Mouse (Mus musculus) ES-Bruce4 (cell line): ENCODE measurements around the gene Slc22a6.

Experiments
- CTCF ChIP-seq: IDR thresholded peaks from one replicate; pipeline ENCODE4 v1.8.1; 2011; ENCODE audit warnings: low read depth, low read length
- EP300 ChIP-seq: IDR thresholded peaks from 2 replicates; pipeline ENCODE4 v1.6.1; 2011; ENCODE audit warnings: low read depth, low read length; ENCODE audit not compliant: insufficient read depth

- TF ChIP-seq CTCF (no peak), EP300 (no peak)
Observed at GRCm38 (mm10) chr19:8592873-8593408, 24.9 kb upstream of the Slc22a6 start.
